Mouse (Mus musculus) forebrain, embryonic 15.5 days (tissue): Measurements from ENCODE around the gene Cib2. TPM values are rescaled to one million over a fixed set of nuclear protein-coding genes. Genes with fewer than 3 reads are reported as not detected.
A peak's percentile ranks its signal among the peaks of the same experiment; 100 is the strongest.

ENCODE experiments used
- ATAC-seq: fragments of 200-750 bp; cut with Nextera tagmentation; replicated peaks from 2 replicates; pipeline ENCODE4 v1.8.0; 2017; ENCODE audit warnings: mild to moderate bottlenecking, moderate TSS enrichment, moderate library complexity
- H3K27ac ChIP-seq: fragments of 300-500 bp; sonication (generic); replicated peaks from 2 replicates; pipeline ENCODE4 v1.5.1; 2015; ENCODE audit warnings: mild to moderate bottlenecking, inconsistent platforms
- H3K27me3 ChIP-seq: fragments of 300-500 bp; sonication (generic); 2 replicates; pipeline ENCODE4 v1.6.1; 2015; ENCODE audit warnings: inconsistent platforms
- H3K36me3 ChIP-seq: fragments of 300-500 bp; sonication (generic); 2 replicates; pipeline ENCODE4 v1.6.1; 2015; ENCODE audit warnings: mild to moderate bottlenecking, inconsistent platforms
- H3K4me1 ChIP-seq: fragments of 300-500 bp; sonication (generic); 2 replicates; pipeline ENCODE4 v1.6.1; 2015; ENCODE audit warnings: inconsistent platforms
- H3K4me2 ChIP-seq: fragments of 300-500 bp; sonication (generic); replicated peaks from 2 replicates; pipeline ENCODE4 v1.6.1; 2015; ENCODE audit warnings: mild to moderate bottlenecking, inconsistent platforms
- H3K4me3 ChIP-seq: fragments of 300-500 bp; sonication (generic); 2 replicates; pipeline ENCODE4 v1.5.1; 2015; ENCODE audit warnings: mild to moderate bottlenecking, inconsistent platforms
- H3K9ac ChIP-seq: fragments of 300-500 bp; sonication (generic); replicated peaks from 2 replicates; pipeline ENCODE4 v1.6.1; 2015; ENCODE audit warnings: mild to moderate bottlenecking, inconsistent platforms
- H3K9me3 ChIP-seq: fragments of 300-500 bp; sonication (generic); 2 replicates; pipeline ENCODE4 v1.6.1; 2016; ENCODE audit warnings: inconsistent platforms
- WGBS: fragments of 180-500 bp; shearing (Covaris S2); methylation state at CpG from one replicate; pipeline ENCODE4 v1.1.7; 2015; ENCODE audit warnings: mixed read lengths; 5-methylcytosine and 5-hydroxymethylcytosine counted together
- polyA plus RNA-seq: library from polyadenylated mRNA; unstranded; fragments of >200 nt; fragmentation: Nextera tagmentation; extraction: Ambion mirVana; gene quantifications from 2 replicates; pipeline ENCODE4 v1.2.1, GENCODE M21; 2015

The Cib2 gene
- polyA plus RNA-seq, 1 experiment from 2014 or later: 41.4 TPM

- H3K27ac ChIP-seq: no peak overlapping the region
- no peak overlapping the region for H3K4me2 ChIP-seq
- WGBS: 70% methylated on average over 7 of the region's 7 CpGs
- no peaks in the 10 kb centered on the region for H3K9me3 ChIP-seq
- H3K4me1 ChIP-seq: no peaks in the 10 kb centered on the region
- no peaks in the 10 kb centered on the region for H3K27me3 ChIP-seq
- H3K36me3 ChIP-seq: no peaks in the 10 kb centered on the region
- no peak overlapping the region for H3K4me3 ChIP-seq
- no peak overlapping the region for H3K9ac ChIP-seq
- no peak for ATAC-seq
Observed at GRCm38 (mm10) chr9:54518921-54519320, 41.1 kb downstream of the Cib2 start.

- Histone ChIP-seq H3K27me3 (no peaks in the 10 kb centered on the region), H3K9ac (no peak overlapping the region), H3K4me1 (no peaks in the 10 kb centered on the region), H3K27ac (no peak overlapping the region), H3K36me3 (no peaks in the 10 kb centered on the region), H3K9me3 (no peaks in the 10 kb centered on the region), H3K4me2 (no peak overlapping the region), H3K4me3 (no peak overlapping the region)
- 85% methylated on average over 2 of the region's 2 CpGs for WGBS
- no peak for ATAC-seq
Observed at GRCm38 (mm10) chr9:54515991-54516390, 44.0 kb downstream of the Cib2 start.

- no peaks in the 10 kb centered on the region for H3K36me3 ChIP-seq
- no peak for ATAC-seq
- H3K27ac ChIP-seq: no peak overlapping the region
- H3K4me3 ChIP-seq: peak overlapping the region; percentile 96
- peak overlapping the region; percentile 77 for H3K4me2 ChIP-seq
- H3K9me3 ChIP-seq: no peaks in the 10 kb centered on the region
- H3K9ac ChIP-seq: no peak overlapping the region
- WGBS: 7% methylated on average over 12 of the region's 12 CpGs
- no peaks in the 10 kb centered on the region for H3K27me3 ChIP-seq
- peaks cover 23% of the 10 kb centered on the region for H3K4me1 ChIP-seq
Observed at GRCm38 (mm10) chr9:54502873-54503272, 57.1 kb downstream of the Cib2 start.

GRCm38 (mm10) chr9:54502111-54502495 lies 57.9 kb downstream of the Cib2 start:
- Histone ChIP-seq H3K4me1 (peaks cover 23% of the 10 kb centered on the region), H3K9ac (peak overlapping the region; percentile 94), H3K27ac (peak overlapping the region; percentile 90), H3K27me3 (no peaks in the 10 kb centered on the region), H3K9me3 (no peaks in the 10 kb centered on the region), H3K36me3 (no peaks in the 10 kb centered on the region), H3K4me3 (peak overlapping the region; percentile 96), H3K4me2 (peak overlapping the region; percentile 77)
- ATAC-seq: no peak
- 1% methylated on average over 13 of the region's 13 CpGs for WGBS

- H3K4me2 ChIP-seq: peak within 1 kb of the TSS; percentile 77
- H3K9ac ChIP-seq: peak within 1 kb of the TSS; percentile 94
- peaks cover 23% of the 10 kb centered on the region for H3K4me1 ChIP-seq
- WGBS: under 1% methylated on average over 89 of the region's 99 CpGs
- ATAC-seq: peak; percentile 96
- H3K27ac ChIP-seq: peak within 1 kb of the TSS; percentile 90
- H3K9me3 ChIP-seq: no peaks in the 10 kb centered on the region
- peak within 1 kb of the TSS; percentile 96 for H3K4me3 ChIP-seq
- H3K36me3 ChIP-seq: no peaks in the 10 kb centered on the region
- no peaks in the 10 kb centered on the region for H3K27me3 ChIP-seq
Observed at GRCm38 (mm10) chr9:54501453-54502110, 58.4 kb downstream of the Cib2 start, which contains the start of gene Dmxl2. Gene Dmxl2 (minus strand): TSS chr9:54501626.

GRCm38 (mm10) chr9:54500832-54501452 lies 59.1 kb downstream of the Cib2 start:
- Histone ChIP-seq H3K9me3 (no peaks in the 10 kb centered on the region), H3K9ac (peak overlapping the region; percentile 94), H3K36me3 (no peaks in the 10 kb centered on the region), H3K4me3 (peak overlapping the region; percentile 96), H3K27ac (peak overlapping the region; percentile 90), H3K27me3 (no peaks in the 10 kb centered on the region), H3K4me2 (peak overlapping the region; percentile 77), H3K4me1 (peaks cover 23% of the 10 kb centered on the region)
- ATAC-seq: peak; percentile 57
- under 1% methylated on average over 43 of the region's 43 CpGs for WGBS

GRCm38 (mm10) chr9:54499791-54500190 lies 60.2 kb downstream of the Cib2 start:
- Histone ChIP-seq H3K27me3 (no peaks in the 10 kb centered on the region), H3K9ac (no peak overlapping the region), H3K9me3 (no peaks in the 10 kb centered on the region), H3K27ac (no peak overlapping the region), H3K4me2 (peak overlapping the region; percentile 77), H3K36me3 (no peaks in the 10 kb centered on the region), H3K4me1 (peaks cover 23% of the 10 kb centered on the region), H3K4me3 (peak overlapping the region; percentile 96)
- 84% methylated on average over 3 of the region's 3 CpGs for WGBS
- no peak for ATAC-seq

GRCm38 (mm10) chr9:54499291-54499690 lies 60.7 kb downstream of the Cib2 start:
- H3K4me2 ChIP-seq: peak overlapping the region; percentile 77
- no peaks in the 10 kb centered on the region for H3K27me3 ChIP-seq
- H3K27ac ChIP-seq: no peak overlapping the region
- no peaks in the 10 kb centered on the region for H3K9me3 ChIP-seq
- no peaks in the 10 kb centered on the region for H3K36me3 ChIP-seq
- H3K4me3 ChIP-seq: no peak overlapping the region
- peaks cover 23% of the 10 kb centered on the region for H3K4me1 ChIP-seq
- WGBS: 83% methylated on average over 6 of the region's 6 CpGs
- ATAC-seq: no peak
- no peak overlapping the region for H3K9ac ChIP-seq

Other genes with a start within 250 kb of the Cib2 start
- gene Dmxl2, start 58.6 kb downstream of the Cib2 start, polyA plus RNA-seq: 52.4 and 53.5 TPM in 2 replicates
- gene Sh2d7, start 21.2 kb downstream of the Cib2 start, polyA plus RNA-seq: 0.15 and 0.22 TPM in 2 replicates
- 139 and 143 TPM in 2 replicates for gene Idh3a, start 26.1 kb upstream of the Cib2 start, polyA plus RNA-seq
- 19.4 and 23.0 TPM in 2 replicates for gene Acsbg1, start 101.7 kb upstream of the Cib2 start, polyA plus RNA-seq
- gene Dnaja4, start 138.7 kb upstream of the Cib2 start, polyA plus RNA-seq: 5.0 and 6.5 TPM in 2 replicates
- 121 and 123 TPM in 2 replicates for gene Wdr61, start 174.3 kb upstream of the Cib2 start, polyA plus RNA-seq
- 47.3 and 53.2 TPM in 2 replicates for gene Crabp1, start 204.5 kb upstream of the Cib2 start, polyA plus RNA-seq